Mouse (Mus musculus): ENCODE measurements around the gene Efna5. TPM values are rescaled to one million over a fixed set of nuclear protein-coding genes. Genes with fewer than 3 reads are reported as not detected.

The Efna5 gene
- polyA plus RNA-seq, 1 experiment = 2.3 TPM

GRCm38 (mm10) chr17:62598716-62599490 is 282.2 kb downstream of the Efna5 start:
- TF ChIP-seq POLR2A (IDR thresholded peaks at IDR 0.05; ENCODE audit: borderline replicate concordance, extremely low read depth, low read depth, low read length) (no peak), CTCF (IDR thresholded peaks at IDR 0.05; ENCODE audit: insufficient read depth, low read length) (no peak)
- Histone ChIP-seq H3K4me3 (replicated peaks; ENCODE audit: extremely low read depth, low read depth, low read length) (no peak overlapping the region), H3K4me1 (ENCODE audit: control insufficient read depth, insufficient read depth, low read length) (no peaks in the 10 kb centered on the region)
- no peak for DNase-seq
- WGBS = 49% methylated on average over 9 of the region's 9 CpGs

- H3K4me1 ChIP-seq (ENCODE audit: control insufficient read depth, insufficient read depth, low read length) = no peaks in the 10 kb centered on the region
- no peak for DNase-seq
- WGBS = 76% methylated on average over 5 of the region's 5 CpGs
- H3K4me3 ChIP-seq (replicated peaks; ENCODE audit: extremely low read depth, low read depth, low read length) = no peak overlapping the region
- TF ChIP-seq CTCF (IDR thresholded peaks at IDR 0.05; ENCODE audit: insufficient read depth, low read length) = no peak
- TF ChIP-seq POLR2A (IDR thresholded peaks at IDR 0.05; ENCODE audit: borderline replicate concordance, extremely low read depth, low read depth, low read length) = no peak
Measured at GRCm38 (mm10) chr17:62592436-62593074, 288.6 kb downstream of the Efna5 start.

GRCm38 (mm10) chr17:62591581-62592435 is 289.3 kb downstream of the Efna5 start:
- 66% methylated on average over 10 of the region's 10 CpGs for WGBS
- Histone ChIP-seq H3K4me1 (ENCODE audit: control insufficient read depth, insufficient read depth, low read length) (no peaks in the 10 kb centered on the region), H3K4me3 (replicated peaks; ENCODE audit: extremely low read depth, low read depth, low read length) (no peak overlapping the region)
- DNase-seq = no peak
- no peak for TF ChIP-seq CTCF (IDR thresholded peaks at IDR 0.05; ENCODE audit: insufficient read depth, low read length)
- no peak for TF ChIP-seq POLR2A (IDR thresholded peaks at IDR 0.05; ENCODE audit: borderline replicate concordance, extremely low read depth, low read depth, low read length)

- WGBS = 65% methylated on average over 9 of the region's 9 CpGs
- DNase-seq = no peak
- Histone ChIP-seq H3K4me1 (ENCODE audit: control insufficient read depth, insufficient read depth, low read length) (no peaks in the 10 kb centered on the region), H3K4me3 (replicated peaks; ENCODE audit: extremely low read depth, low read depth, low read length) (no peak overlapping the region)
- TF ChIP-seq CTCF (IDR thresholded peaks at IDR 0.05; ENCODE audit: insufficient read depth, low read length) (no peak), POLR2A (IDR thresholded peaks at IDR 0.05; ENCODE audit: borderline replicate concordance, extremely low read depth, low read depth, low read length) (no peak)
Measured at GRCm38 (mm10) chr17:62590685-62591460, 290.2 kb downstream of the Efna5 start.

- WGBS = 52% methylated on average over 6 of the region's 6 CpGs
- Histone ChIP-seq H3K4me3 (replicated peaks; ENCODE audit: extremely low read depth, low read depth, low read length) (no peak overlapping the region), H3K4me1 (ENCODE audit: control insufficient read depth, insufficient read depth, low read length) (no peaks in the 10 kb centered on the region)
- no peak for DNase-seq
- TF ChIP-seq CTCF (IDR thresholded peaks at IDR 0.05; ENCODE audit: insufficient read depth, low read length) (no peak), POLR2A (IDR thresholded peaks at IDR 0.05; ENCODE audit: borderline replicate concordance, extremely low read depth, low read depth, low read length) (no peak)
Measured at GRCm38 (mm10) chr17:62580127-62580526, 301.0 kb downstream of the Efna5 start.

GRCm38 (mm10) chr17:62579618-62580017 is 301.5 kb downstream of the Efna5 start:
- WGBS = 72% methylated on average over 6 of the region's 6 CpGs
- no peak for DNase-seq
- Histone ChIP-seq H3K4me3 (replicated peaks; ENCODE audit: extremely low read depth, low read depth, low read length) (no peak overlapping the region), H3K4me1 (ENCODE audit: control insufficient read depth, insufficient read depth, low read length) (no peaks in the 10 kb centered on the region)
- TF ChIP-seq POLR2A (IDR thresholded peaks at IDR 0.05; ENCODE audit: borderline replicate concordance, extremely low read depth, low read depth, low read length) (no peak), CTCF (IDR thresholded peaks at IDR 0.05; ENCODE audit: insufficient read depth, low read length) (no peak)

GRCm38 (mm10) chr17:62574499-62575265 is 306.4 kb downstream of the Efna5 start:
- 71% methylated on average over 9 of the region's 9 CpGs for WGBS
- TF ChIP-seq POLR2A (IDR thresholded peaks at IDR 0.05; ENCODE audit: borderline replicate concordance, extremely low read depth, low read depth, low read length) = no peak
- no peak overlapping the region for H3K4me3 ChIP-seq (replicated peaks; ENCODE audit: extremely low read depth, low read depth, low read length)
- DNase-seq = no peak
- no peaks in the 10 kb centered on the region for H3K4me1 ChIP-seq (ENCODE audit: control insufficient read depth, insufficient read depth, low read length)

GRCm38 (mm10) chr17:62570101-62570500 is 311.0 kb downstream of the Efna5 start:
- H3K4me3 ChIP-seq (replicated peaks; ENCODE audit: extremely low read depth, low read depth, low read length) = no peak overlapping the region
- WGBS = 70% methylated on average over 1 of the region's 1 CpGs
- no peak for DNase-seq
- TF ChIP-seq CTCF (IDR thresholded peaks at IDR 0.05; ENCODE audit: insufficient read depth, low read length) = no peak
- TF ChIP-seq POLR2A (IDR thresholded peaks at IDR 0.05; ENCODE audit: borderline replicate concordance, extremely low read depth, low read depth, low read length) = no peak
- no peaks in the 10 kb centered on the region for H3K4me1 ChIP-seq (ENCODE audit: control insufficient read depth, insufficient read depth, low read length)
